Mouse (Mus musculus): Measurements from ENCODE around the gene Prg4. TPM values are rescaled to one million over a fixed set of nuclear protein-coding genes. Genes with fewer than 3 reads are reported as not detected.

The Prg4 gene
- polyA plus RNA-seq, 1 experiment from 2014 or later, result 0.63 TPM

DNA sequence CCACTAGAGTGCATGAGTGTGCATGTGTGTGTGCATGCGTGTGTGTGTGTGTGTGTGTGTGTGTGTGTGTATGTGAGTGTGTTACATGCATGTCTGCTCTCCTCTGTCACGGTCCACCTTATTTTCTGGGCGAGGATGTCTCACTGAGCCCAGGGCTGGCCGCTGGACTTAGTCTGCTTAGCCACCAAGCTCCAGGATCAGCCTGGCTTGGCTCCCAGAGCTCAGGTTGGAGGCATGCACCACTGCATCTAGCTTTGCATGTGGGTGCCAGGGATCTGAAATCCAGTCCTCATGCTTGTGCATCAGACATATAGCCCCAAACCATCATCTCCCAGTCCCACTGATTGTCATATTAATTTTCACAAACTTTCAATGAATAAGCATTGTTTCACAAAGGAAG lies 2.3 kb downstream of the Prg4 start:
- Histone ChIP-seq H3K4me3 (replicated peaks) (no peak overlapping the region), H3K27ac (replicated peaks) (no peak overlapping the region), H3K4me2 (replicated peaks) (no peak overlapping the region), H3K36me3 (no peaks in the 10 kb centered on the region), H3K4me1 (no peaks in the 10 kb centered on the region), H3K27me3 (no peaks in the 10 kb centered on the region), H3K9ac (no peak overlapping the region), H3K9me3 (replicated peaks) (no peaks in the 10 kb centered on the region)
- no peak for ATAC-seq (ENCODE audit: insufficient number of reproducible peaks, low FRiP score, low TSS enrichment, low read depth)
- 85% methylated on average over 4 of the region's 4 CpGs for WGBS

DNA sequence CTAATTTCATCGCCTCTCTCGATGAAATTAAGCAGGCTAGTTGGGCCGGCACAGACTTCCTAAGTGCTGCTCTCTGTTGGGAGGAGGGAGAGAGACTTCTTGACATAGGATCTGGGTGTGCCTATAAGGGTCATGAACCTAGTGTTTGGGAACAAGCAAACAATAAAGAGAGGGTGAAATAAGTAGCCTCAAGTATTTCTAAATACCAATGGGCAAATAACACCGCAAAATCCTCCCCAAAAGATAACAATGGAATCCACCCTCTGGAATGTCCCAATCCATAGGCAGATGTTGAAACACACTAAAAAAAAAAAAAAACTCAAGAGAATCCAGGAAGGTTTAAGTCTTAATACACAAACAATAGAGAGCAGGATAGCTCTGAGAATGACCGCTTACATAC lies 2.9 kb downstream of the Prg4 start:
- H3K4me2 ChIP-seq (replicated peaks), result no peak overlapping the region
- no peaks in the 10 kb centered on the region for H3K36me3 ChIP-seq
- no peak overlapping the region for H3K27ac ChIP-seq (replicated peaks)
- H3K4me3 ChIP-seq (replicated peaks), result no peak overlapping the region
- H3K9me3 ChIP-seq (replicated peaks), result no peaks in the 10 kb centered on the region
- 70% methylated on average over 5 of the region's 5 CpGs for WGBS
- H3K4me1 ChIP-seq, result no peaks in the 10 kb centered on the region
- no peaks in the 10 kb centered on the region for H3K27me3 ChIP-seq
- ATAC-seq (ENCODE audit: insufficient number of reproducible peaks, low FRiP score, low TSS enrichment, low read depth), result no peak
- no peak overlapping the region for H3K9ac ChIP-seq

DNA sequence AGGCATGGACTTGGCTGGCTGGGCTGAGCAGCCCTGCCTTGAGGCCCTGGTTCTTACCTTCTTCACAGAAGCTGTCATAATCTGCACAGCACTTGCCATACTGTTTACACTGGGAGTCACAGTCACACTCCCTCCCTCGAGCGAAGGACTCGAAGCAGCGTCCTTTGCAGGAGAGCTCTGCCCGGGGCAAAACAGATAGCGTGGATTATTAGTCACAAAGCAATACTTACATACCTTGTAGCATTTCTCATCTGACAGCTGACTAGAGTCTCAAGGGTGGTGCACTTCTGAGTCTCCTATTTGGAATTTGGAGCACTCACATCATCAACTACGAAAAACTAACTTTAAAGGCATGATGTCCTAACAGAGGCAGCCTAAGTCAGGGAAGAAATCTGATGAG lies 5.4 kb downstream of the Prg4 start:
- H3K4me2 ChIP-seq (replicated peaks), result no peak overlapping the region
- H3K36me3 ChIP-seq, result no peaks in the 10 kb centered on the region
- no peak for ATAC-seq (ENCODE audit: insufficient number of reproducible peaks, low FRiP score, low TSS enrichment, low read depth)
- H3K27me3 ChIP-seq, result no peaks in the 10 kb centered on the region
- H3K27ac ChIP-seq (replicated peaks), result no peak overlapping the region
- H3K9me3 ChIP-seq (replicated peaks), result no peaks in the 10 kb centered on the region
- H3K4me3 ChIP-seq (replicated peaks), result no peak overlapping the region
- 47% methylated on average over 7 of the region's 7 CpGs for WGBS
- H3K9ac ChIP-seq, result no peak overlapping the region
- no peaks in the 10 kb centered on the region for H3K4me1 ChIP-seq

DNA sequence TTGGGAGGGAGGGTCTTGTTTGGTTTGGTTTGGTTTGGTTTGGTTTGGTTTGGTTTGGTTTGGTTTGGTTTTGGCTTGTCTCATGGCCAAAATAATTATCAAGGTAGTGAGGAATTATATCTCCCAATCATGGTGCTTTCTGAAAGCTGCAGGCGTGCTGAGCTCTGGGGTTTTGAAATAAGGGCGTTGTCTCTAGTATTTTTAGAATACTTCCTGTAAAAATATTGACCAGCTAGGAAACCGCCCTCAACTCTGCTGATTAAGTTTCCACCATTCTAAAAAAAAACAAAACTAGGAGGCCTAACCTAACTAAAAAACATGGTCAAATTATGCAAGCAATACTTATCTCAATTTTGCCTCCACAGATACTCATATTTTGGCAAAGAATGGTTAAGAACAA lies 6.4 kb downstream of the Prg4 start:
- no peaks in the 10 kb centered on the region for H3K36me3 ChIP-seq
- no peaks in the 10 kb centered on the region for H3K9me3 ChIP-seq (replicated peaks)
- H3K4me1 ChIP-seq, result no peaks in the 10 kb centered on the region
- no peaks in the 10 kb centered on the region for H3K27me3 ChIP-seq
- H3K4me3 ChIP-seq (replicated peaks), result no peak overlapping the region
- ATAC-seq (ENCODE audit: insufficient number of reproducible peaks, low FRiP score, low TSS enrichment, low read depth), result no peak
- no peak overlapping the region for H3K27ac ChIP-seq (replicated peaks)
- H3K4me2 ChIP-seq (replicated peaks), result no peak overlapping the region
- no peak overlapping the region for H3K9ac ChIP-seq
- WGBS, result 73% methylated on average over 3 of the region's 3 CpGs

DNA sequence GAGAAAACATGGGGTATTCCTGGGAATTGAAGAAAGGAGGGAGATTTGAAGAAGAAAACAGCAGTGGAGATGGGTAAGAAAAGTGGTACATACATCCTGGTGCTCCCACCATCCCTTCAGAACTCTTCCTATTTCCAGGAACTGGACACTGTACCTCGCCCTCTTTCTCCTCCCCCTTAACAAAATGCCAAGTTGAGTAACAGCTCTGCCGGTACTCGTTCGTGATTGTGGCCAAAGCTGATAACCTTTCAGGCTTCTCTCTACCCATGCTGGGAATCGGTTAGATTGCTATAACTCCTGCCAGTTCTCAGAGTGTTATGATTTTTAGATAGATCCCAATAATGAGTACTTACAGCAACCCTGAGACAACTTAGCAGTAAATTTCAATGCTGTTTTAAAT lies 7.0 kb downstream of the Prg4 start:
- 85% methylated on average over 5 of the region's 5 CpGs for WGBS
- H3K9me3 ChIP-seq (replicated peaks), result no peaks in the 10 kb centered on the region
- H3K4me3 ChIP-seq (replicated peaks), result no peak overlapping the region
- H3K27me3 ChIP-seq, result no peaks in the 10 kb centered on the region
- H3K4me2 ChIP-seq (replicated peaks), result no peak overlapping the region
- H3K36me3 ChIP-seq, result no peaks in the 10 kb centered on the region
- H3K9ac ChIP-seq, result no peak overlapping the region
- ATAC-seq (ENCODE audit: insufficient number of reproducible peaks, low FRiP score, low TSS enrichment, low read depth), result no peak
- no peaks in the 10 kb centered on the region for H3K4me1 ChIP-seq
- H3K27ac ChIP-seq (replicated peaks), result no peak overlapping the region

DNA sequence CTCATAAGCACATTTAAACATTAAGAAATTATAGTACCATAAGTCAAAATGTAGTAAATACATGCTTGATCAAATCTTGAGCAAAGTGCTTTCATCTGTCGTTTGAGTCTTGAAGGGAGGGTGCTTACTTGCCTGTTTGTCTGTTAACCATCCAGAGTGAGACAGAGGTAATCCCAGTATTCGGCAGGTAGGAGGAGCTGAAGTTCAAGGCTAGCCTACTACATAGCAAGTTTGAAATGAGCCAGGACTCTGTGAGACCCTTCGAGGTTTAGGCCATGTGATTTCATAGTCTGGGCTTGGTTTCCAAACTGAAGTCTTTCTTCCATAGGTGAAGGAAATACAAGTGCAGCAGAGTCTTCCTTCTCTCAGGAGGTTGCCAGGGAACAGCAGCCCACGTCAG lies 24.2 kb downstream of the Prg4 start:
- Histone ChIP-seq H3K9ac (no peak overlapping the region), H3K27ac (replicated peaks) (no peak overlapping the region), H3K36me3 (peaks cover 63% of the 10 kb centered on the region), H3K4me2 (replicated peaks) (no peak overlapping the region), H3K9me3 (replicated peaks) (no peaks in the 10 kb centered on the region), H3K4me3 (replicated peaks) (no peak overlapping the region), H3K4me1 (no peaks in the 10 kb centered on the region), H3K27me3 (no peaks in the 10 kb centered on the region)
- 69% methylated on average over 4 of the region's 4 CpGs for WGBS
- ATAC-seq (ENCODE audit: insufficient number of reproducible peaks, low FRiP score, low TSS enrichment, low read depth), result no peak

DNA sequence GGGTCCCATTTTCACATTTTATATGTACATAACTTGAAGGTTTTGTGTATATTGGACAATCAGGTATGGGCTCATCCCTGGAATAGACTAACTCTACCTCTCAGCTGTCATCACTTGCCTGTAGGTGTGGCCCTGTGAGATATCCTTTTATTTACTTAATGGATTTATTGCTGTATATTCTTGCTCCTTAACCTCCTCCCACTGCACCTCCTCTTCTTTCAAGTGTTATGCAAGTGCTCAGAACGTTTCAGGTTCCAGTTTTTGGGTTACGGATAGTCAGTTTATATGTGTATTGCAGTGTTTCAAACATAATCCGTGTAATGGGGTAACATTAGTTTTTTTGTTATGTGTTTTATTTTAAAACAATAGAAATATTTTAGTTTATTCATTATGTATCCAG lies 27.3 kb downstream of the Prg4 start:
- no peaks in the 10 kb centered on the region for H3K27me3 ChIP-seq

DNA sequence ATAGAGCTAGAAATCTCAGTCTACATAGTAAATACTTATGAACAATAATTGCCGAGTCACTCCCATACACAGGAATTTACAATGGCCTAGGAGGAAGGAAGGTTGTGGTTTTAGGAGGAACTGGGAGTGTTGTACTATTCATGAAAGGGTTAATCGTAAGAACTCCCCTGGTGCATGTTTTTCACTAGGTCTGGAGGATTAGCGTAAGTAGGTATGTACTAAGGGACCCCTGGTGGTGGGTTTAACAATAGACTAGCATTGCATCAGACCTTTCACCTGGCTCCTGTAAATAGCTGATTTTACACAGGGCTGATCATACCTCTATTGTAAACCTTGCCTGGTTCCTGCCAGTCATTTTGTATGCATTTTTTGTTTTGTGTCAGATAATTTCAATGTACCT lies 39.7 kb downstream of the Prg4 start:
- 68% methylated on average over 3 of the region's 3 CpGs for WGBS
- ATAC-seq (ENCODE audit: insufficient number of reproducible peaks, low FRiP score, low TSS enrichment, low read depth), result no peak
- H3K27me3 ChIP-seq, result no peaks in the 10 kb centered on the region

More for the DNA sequence above, 27.3 kb downstream of the Prg4 start:
- Histone ChIP-seq H3K36me3 (peaks cover 67% of the 10 kb centered on the region), H3K9ac (no peak overlapping the region), H3K4me1 (no peaks in the 10 kb centered on the region), H3K4me3 (replicated peaks) (no peak overlapping the region), H3K9me3 (replicated peaks) (no peaks in the 10 kb centered on the region), H3K4me2 (replicated peaks) (no peak overlapping the region), H3K27ac (replicated peaks) (no peak overlapping the region)
- no peak for ATAC-seq (ENCODE audit: insufficient number of reproducible peaks, low FRiP score, low TSS enrichment, low read depth)
- WGBS, result 89% methylated on average over 3 of the region's 3 CpGs

DNA sequence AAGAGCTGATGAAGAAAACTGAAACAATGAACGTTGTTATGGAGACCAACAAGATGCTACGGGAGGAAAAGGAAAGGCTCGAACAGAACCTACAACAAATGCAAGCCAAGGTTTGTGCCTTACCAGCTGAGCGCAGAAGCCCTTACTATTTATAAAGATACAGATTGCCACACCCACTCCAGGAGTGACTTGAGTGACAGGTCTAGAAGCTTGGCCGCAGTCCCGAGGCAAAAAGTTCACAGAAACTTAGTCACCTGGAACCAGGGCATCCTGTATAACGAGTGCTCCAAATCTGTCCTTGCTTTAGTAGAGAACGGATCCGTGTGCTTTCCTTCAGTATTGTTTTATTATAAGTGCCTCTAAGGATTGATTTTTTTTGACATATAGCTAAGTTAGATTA lies 40.3 kb downstream of the Prg4 start:
- no peak overlapping the region for H3K4me3 ChIP-seq (replicated peaks)
- H3K36me3 ChIP-seq, result peaks cover 79% of the 10 kb centered on the region
- 77% methylated on average over 9 of the region's 9 CpGs for WGBS
- H3K9me3 ChIP-seq (replicated peaks), result no peaks in the 10 kb centered on the region
- no peaks in the 10 kb centered on the region for H3K27me3 ChIP-seq
- no peak overlapping the region for H3K9ac ChIP-seq
- H3K4me2 ChIP-seq (replicated peaks), result no peak overlapping the region
- no peak for ATAC-seq (ENCODE audit: insufficient number of reproducible peaks, low FRiP score, low TSS enrichment, low read depth)
- no peaks in the 10 kb centered on the region for H3K4me1 ChIP-seq
- no peak overlapping the region for H3K27ac ChIP-seq (replicated peaks)

More for the DNA sequence above, 39.7 kb downstream of the Prg4 start:
- Histone ChIP-seq H3K4me2 (replicated peaks) (no peak overlapping the region), H3K9ac (no peak overlapping the region), H3K9me3 (replicated peaks) (no peaks in the 10 kb centered on the region), H3K27ac (replicated peaks) (no peak overlapping the region), H3K36me3 (peaks cover 81% of the 10 kb centered on the region), H3K4me1 (no peaks in the 10 kb centered on the region), H3K4me3 (replicated peaks) (no peak overlapping the region)

DNA sequence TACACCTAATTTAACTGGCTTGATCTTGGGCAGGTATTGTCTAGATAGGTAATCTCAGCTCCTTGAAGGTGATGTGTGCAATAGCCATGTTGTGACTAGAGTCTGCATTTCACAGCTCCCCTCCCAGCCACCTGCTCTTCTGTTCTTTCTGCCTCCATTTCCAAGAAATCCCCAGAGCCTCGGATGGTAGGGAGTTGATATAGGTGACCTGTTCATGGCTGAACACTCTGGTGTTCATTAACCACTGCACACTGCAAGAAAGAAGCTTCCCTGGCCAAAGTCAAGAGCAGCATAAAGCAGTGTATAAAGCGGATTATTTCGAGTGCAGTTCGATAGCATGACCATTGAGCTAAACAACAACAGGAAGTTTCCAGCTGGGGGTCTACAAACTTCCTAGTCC lies 47.5 kb downstream of the Prg4 start:
- H3K27me3 ChIP-seq, result no peaks in the 10 kb centered on the region
- H3K9me3 ChIP-seq (replicated peaks), result no peaks in the 10 kb centered on the region
- 91% methylated on average over 4 of the region's 4 CpGs for WGBS
- ATAC-seq (ENCODE audit: insufficient number of reproducible peaks, low FRiP score, low TSS enrichment, low read depth), result 0 out of 2 replicates have a peak, but pooled peaks have one; percentile 43
- H3K4me1 ChIP-seq, result no peaks in the 10 kb centered on the region
- H3K4me2 ChIP-seq (replicated peaks), result no peak overlapping the region
- no peak overlapping the region for H3K9ac ChIP-seq
- peaks cover 65% of the 10 kb centered on the region for H3K36me3 ChIP-seq
- no peak overlapping the region for H3K4me3 ChIP-seq (replicated peaks)
- no peak overlapping the region for H3K27ac ChIP-seq (replicated peaks)

DNA sequence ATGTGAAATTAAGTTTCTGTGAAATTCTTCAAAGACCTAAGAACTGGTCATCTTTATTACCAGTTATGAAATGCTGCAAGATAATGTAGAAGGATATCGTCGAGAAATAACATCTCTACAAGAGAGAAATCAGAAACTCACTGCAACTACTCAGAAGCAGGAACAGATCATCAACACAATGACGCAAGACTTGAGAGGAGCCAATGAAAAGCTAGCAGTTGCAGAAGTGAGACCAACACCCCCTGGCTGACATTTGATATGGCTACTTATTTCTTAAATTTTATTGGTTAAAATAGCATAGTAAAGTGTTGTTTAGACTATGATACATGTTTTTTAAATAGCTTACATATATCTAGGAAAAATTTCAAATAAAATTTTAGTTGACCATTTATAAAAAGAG lies 50.0 kb downstream of the Prg4 start:
- H3K9me3 ChIP-seq (replicated peaks), result no peaks in the 10 kb centered on the region
- H3K27ac ChIP-seq (replicated peaks), result no peak overlapping the region
- peaks cover 65% of the 10 kb centered on the region for H3K36me3 ChIP-seq
- ATAC-seq (ENCODE audit: insufficient number of reproducible peaks, low FRiP score, low TSS enrichment, low read depth), result no peak
- no peaks in the 10 kb centered on the region for H3K27me3 ChIP-seq
- H3K4me1 ChIP-seq, result no peaks in the 10 kb centered on the region
- no peak overlapping the region for H3K4me3 ChIP-seq (replicated peaks)
- WGBS, result 90% methylated on average over 3 of the region's 3 CpGs
- H3K9ac ChIP-seq, result no peak overlapping the region
- H3K4me2 ChIP-seq (replicated peaks), result no peak overlapping the region

DNA sequence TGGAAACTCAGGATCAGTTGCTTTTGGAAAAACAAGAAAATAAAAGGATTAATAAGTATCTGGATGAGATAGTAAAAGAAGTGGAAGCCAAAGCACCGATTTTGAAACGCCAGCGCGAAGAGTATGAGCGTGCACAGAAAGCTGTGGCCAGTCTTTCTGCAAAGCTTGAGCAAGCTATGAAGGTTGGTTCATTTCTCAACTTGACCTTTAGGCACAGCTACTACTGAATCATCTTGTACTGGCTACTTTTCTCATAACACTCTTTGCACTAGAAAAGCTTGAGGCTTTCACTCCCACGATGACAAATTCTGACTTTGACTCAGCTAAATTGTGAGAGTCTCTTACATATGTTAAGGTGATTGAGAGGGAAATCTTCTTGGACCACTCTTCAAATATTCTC lies 56.0 kb downstream of the Prg4 start:
- peaks cover 70% of the 10 kb centered on the region for H3K36me3 ChIP-seq
- no peak overlapping the region for H3K4me2 ChIP-seq (replicated peaks)
- H3K4me3 ChIP-seq (replicated peaks), result no peak overlapping the region
- no peaks in the 10 kb centered on the region for H3K9me3 ChIP-seq (replicated peaks)
- ATAC-seq (ENCODE audit: insufficient number of reproducible peaks, low FRiP score, low TSS enrichment, low read depth), result no peak
- no peak overlapping the region for H3K27ac ChIP-seq (replicated peaks)
- no peaks in the 10 kb centered on the region for H3K27me3 ChIP-seq
- no peak overlapping the region for H3K9ac ChIP-seq
- no peaks in the 10 kb centered on the region for H3K4me1 ChIP-seq
- WGBS, result 95% methylated on average over 6 of the region's 6 CpGs

All from embryonic facial prominence, embryonic 15.5 days (tissue).